Mouse (Mus musculus): ENCODE data around the gene Flnb. TPM values are rescaled to one million over a fixed set of nuclear protein-coding genes. Genes with fewer than 3 reads are reported as not detected.

Gene Flnb
- total and polyA plus RNA-seq, 3 experiments = 29.5 to 74.0 (median 61.6) TPM

GRCm38 (mm10) chr14:7857835-7858234 lies 40.1 kb downstream of the Flnb start:
- H3K4me2 ChIP-seq (ENCODE audit: insufficient read depth, low read depth, poor library complexity, severe bottlenecking) = peak overlapping the region; percentile 96
- peaks cover 32% of the 10 kb centered on the region for H3K79me2 ChIP-seq (replicated peaks; ENCODE audit: control insufficient read depth, extremely low read depth, insufficient read depth, poor library complexity, severe bottlenecking)
- peak overlapping the region; percentile 46 to 59 (median 57) for H3K4me3 ChIP-seq (replicated peaks in 1 of 3; ENCODE audit: low read depth in 2 of 3, low read length in 2 of 3, poor library complexity in 1 of 3)
- H3K27ac ChIP-seq (ENCODE audit: insufficient read depth, low read depth) = peak overlapping the region; percentile 89
- in situ Hi-C loops (cut with MboI; ENCODE audit: low pct_ligation_motif_present, low pct_unique_long_range_greater_than_20kb, low sequenced_read_pairs) (no loop called here), dilution Hi-C loops (cut with MboI; ENCODE audit: extremely low pct_ligation_motif_present, extremely low pct_unique_long_range_greater_than_20kb, low sequenced_read_pairs) (no loop called here)
- TF ChIP-seq NELFE (IDR thresholded peaks at IDR 0.05; ENCODE audit: low read depth, low read length) (peak; percentile 40; the same call in 1 of the 2 replicates), POLR2A (IDR thresholded peaks at IDR 0.05; ENCODE audit: low read depth, low read length) (no peak), PAX5 (IDR thresholded peaks at IDR 0.05; ENCODE audit: low read length) (no peak), POLR2AphosphoS2 (IDR thresholded peaks at IDR 0.05; ENCODE audit: low read depth, low read length) (no peak; the same call in 1 of the 2 replicates), SMC3 (IDR thresholded peaks at IDR 0.05; ENCODE audit: low read depth, low read length) (no peak), RAD21 (IDR thresholded peaks at IDR 0.05; ENCODE audit: low read depth, low read length) (no peak), JUND (conservative IDR thresholded peaks at IDR 0.05; ENCODE audit: low read depth, low read length) (peak; percentile 87), TCF12 (IDR thresholded peaks at IDR 0.05; ENCODE audit: low read depth, low read length) (peak; percentile 80), MXI1 (IDR thresholded peaks at IDR 0.05; ENCODE audit: low read depth, low read length) (peak; percentile 20; the same call in 1 of the 2 replicates), SIN3A (IDR thresholded peaks at IDR 0.05; ENCODE audit: low read length) (no peak), HCFC1 (IDR thresholded peaks at IDR 0.05; ENCODE audit: low read depth, low read length) (no peak), ZNF384 (IDR thresholded peaks at IDR 0.05; ENCODE audit: low read depth, low read length) (no peak), ZMIZ1 (IDR thresholded peaks at IDR 0.05; ENCODE audit: low read depth, low read length) (no peak; the same call in 1 of the 2 replicates), MAX (IDR thresholded peaks at IDR 0.05; ENCODE audit: low read length) (no peak), KAT2A (IDR thresholded peaks at IDR 0.05; ENCODE audit: insufficient replicate concordance, low read length) (no peak), JUN (IDR thresholded peaks at IDR 0.05; ENCODE audit: insufficient read depth, low read depth, low read length) (peak; percentile 87), ETS1 (conservative IDR thresholded peaks at IDR 0.05; ENCODE audit: low read depth, low read length) (peak; percentile 97), GABPA (IDR thresholded peaks at IDR 0.05; ENCODE audit: insufficient replicate concordance, low read depth, low read length) (no peak), MEF2A (IDR thresholded peaks at IDR 0.05; ENCODE audit: borderline replicate concordance, low read depth, low read length) (peak; percentile 99), E2F4 (IDR thresholded peaks at IDR 0.05; ENCODE audit: insufficient replicate concordance, low read depth, low read length) (no peak), NRF1 (IDR thresholded peaks at IDR 0.05; ENCODE audit: low read depth, low read length) (peak; percentile 85), CHD2 (IDR thresholded peaks at IDR 0.05; ENCODE audit: low read length) (0 out of 2 replicates have a peak, but pooled peaks have one; percentile 24), TBP (conservative IDR thresholded peaks at IDR 0.05; ENCODE audit: low read depth, low read length) (no peak; the same call in none of the 2 replicates), ZKSCAN1 (IDR thresholded peaks at IDR 0.05; ENCODE audit: borderline replicate concordance, low read depth, low read length) (no peak), ELF1 (IDR thresholded peaks at IDR 0.05; ENCODE audit: low read depth, low read length) (peak; percentile 44; the same call in 1 of the 2 replicates), UBTF (IDR thresholded peaks at IDR 0.05; ENCODE audit: low read depth, low read length) (no peak), CHD1 (IDR thresholded peaks at IDR 0.05; ENCODE audit: low read depth, low read length) (no peak), ZC3H11A (IDR thresholded peaks at IDR 0.05; ENCODE audit: low read depth, low read length) (no peak), BHLHE40 (IDR thresholded peaks at IDR 0.05; ENCODE audit: low read depth, low read length) (peak; percentile 85), IRF4 (IDR thresholded peaks at IDR 0.05; ENCODE audit: low read depth, low read length) (peak; percentile 98), RCOR1 (conservative IDR thresholded peaks at IDR 0.05; ENCODE audit: low read depth, low read length) (0 out of 2 replicates have a peak, but pooled peaks have one; percentile 5), MAFK (IDR thresholded peaks at IDR 0.05; ENCODE audit: insufficient replicate concordance, low read length) (no peak), EP300 (IDR thresholded peaks at IDR 0.05; ENCODE audit: low read length) (peak; percentile 90), USF2 (conservative IDR thresholded peaks at IDR 0.05; ENCODE audit: low read depth, low read length) (no peak), CTCF (conservative IDR thresholded peaks at IDR 0.05 in 1 of 2, IDR thresholded peaks at IDR 0.05 in 1 of 2; ENCODE audit: low read depth in 2 of 2, low read length in 2 of 2) (no peak), USF1 (IDR thresholded peaks at IDR 0.05; ENCODE audit: low read depth, low read length) (no peak), MAZ (IDR thresholded peaks at IDR 0.05; ENCODE audit: low read depth, low read length) (no peak), MYC (IDR thresholded peaks at IDR 0.05; ENCODE audit: low read depth, low read length) (peak; percentile 63; the same call in 1 of the 2 replicates)
- peak overlapping the region; percentile 66 for H3K9ac ChIP-seq (ENCODE audit: insufficient read depth, low read depth)
- DNase-seq (ENCODE audit: extremely low read depth) = peak; percentile 94
- no peaks in the 10 kb centered on the region for H3K27me3 ChIP-seq (replicated peaks)
- no peaks in the 10 kb centered on the region for H3K9me3 ChIP-seq (replicated peaks; ENCODE audit: low read length)
- H3K36me3 ChIP-seq (replicated peaks in 1 of 2; ENCODE audit: control insufficient read depth in 1 of 2, insufficient read depth in 1 of 2, low read length in 1 of 2) = peaks cover 12 to 45% of the 10 kb centered on the region in 2 experiments
- peaks cover 28 to 83% of the 10 kb centered on the region in 2 experiments for H3K4me1 ChIP-seq (ENCODE audit: control insufficient read depth in 1 of 2, insufficient read depth in 2 of 2)
